Mouse (Mus musculus) embryonic fibroblast, embryonic 13.5 days (primary cell): ENCODE data around the gene Hist1h1e.

Experiments used
- CTCF ChIP-seq: IDR thresholded peaks from 2 replicates; pipeline ENCODE4 v1.5.1; 2011; ENCODE audit warnings: mild to moderate bottlenecking, control low read depth, low read length, moderate library complexity, borderline replicate concordance; ENCODE audit not compliant: insufficient read depth
- POLR2A ChIP-seq: IDR thresholded peaks from 2 replicates; pipeline ENCODE4 v1.6.1; 2011; ENCODE audit warnings: low read depth, mild to moderate bottlenecking, control low read depth, low read length, moderate library complexity

DNA sequence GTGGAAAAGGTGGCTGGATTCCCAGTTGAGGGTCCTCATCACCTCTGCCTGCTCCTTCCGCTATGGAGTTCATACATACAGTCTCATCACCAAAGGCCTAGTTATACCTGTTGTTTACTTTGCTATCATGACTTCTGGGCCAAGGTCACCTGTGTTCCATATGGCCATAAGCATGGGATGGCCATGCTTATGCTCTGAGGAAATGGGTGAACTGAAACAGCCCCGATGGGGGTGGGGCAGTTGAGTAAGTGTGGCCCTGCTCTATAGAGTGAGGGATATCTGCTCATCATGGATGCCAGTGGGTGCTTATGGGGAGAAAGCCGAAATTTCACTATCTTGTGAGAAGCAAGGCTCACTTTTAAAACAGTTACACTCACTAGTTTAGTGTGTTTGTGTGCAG lies 17.3 kb downstream of the Hist1h1e start:
- TF ChIP-seq POLR2A (no peak), CTCF (no peak)
